Mouse (Mus musculus): ENCODE results near the gene Zmiz1.

The Zmiz1 gene

DNA sequence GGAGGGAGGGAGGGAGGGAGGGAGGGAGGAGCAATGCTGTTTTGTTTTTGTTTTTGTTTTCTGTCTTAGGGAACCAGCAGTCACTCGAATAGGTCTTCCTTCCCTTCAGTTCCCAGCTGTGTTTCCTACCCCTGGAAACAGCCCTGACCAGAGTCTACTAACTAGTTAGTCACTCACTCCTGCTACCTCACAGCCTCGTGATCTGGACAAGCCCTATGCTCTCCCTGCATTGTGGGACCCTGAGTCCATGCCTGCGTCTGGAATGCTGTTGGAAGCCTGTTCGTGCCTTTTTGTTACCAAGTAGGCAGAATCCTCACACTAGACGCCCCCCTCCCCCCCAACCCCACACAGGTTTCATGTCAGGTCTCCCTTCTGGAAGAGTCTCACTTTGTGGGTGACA is 15.0 kb downstream of the Zmiz1 start:
- no peak for DNase-seq

GRCm38 (mm10) chr14:25474732-25475131 is 15.7 kb downstream of the Zmiz1 start:
- peak in 1 of 2 experiments; percentile 23 for DNase-seq

DNA sequence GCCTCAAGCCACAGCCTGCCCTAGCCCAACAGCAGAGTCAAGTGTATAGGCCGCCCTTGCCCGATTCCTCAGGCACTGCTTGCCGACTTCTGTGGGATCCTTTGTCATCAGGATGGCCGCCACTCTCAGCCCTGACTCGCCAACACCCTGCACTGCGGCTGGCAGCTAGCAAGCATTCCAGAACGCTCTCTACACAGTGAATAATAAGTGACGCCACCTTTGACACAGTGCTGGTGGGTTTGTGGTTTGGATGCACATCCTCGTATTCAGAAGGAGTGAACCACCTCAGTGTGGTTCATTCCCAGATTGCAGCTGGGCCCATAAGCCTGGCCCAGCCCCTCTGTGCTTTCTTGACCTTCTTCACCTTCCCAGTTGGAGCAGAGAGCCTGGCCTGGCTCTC is 17.1 kb downstream of the Zmiz1 start:
- peak in 1 of 2 experiments; percentile 33 for DNase-seq

GRCm38 (mm10) chr14:25476453-25476852 is 17.5 kb downstream of the Zmiz1 start:
- peak; percentile 70 to 83 for DNase-seq

DNA sequence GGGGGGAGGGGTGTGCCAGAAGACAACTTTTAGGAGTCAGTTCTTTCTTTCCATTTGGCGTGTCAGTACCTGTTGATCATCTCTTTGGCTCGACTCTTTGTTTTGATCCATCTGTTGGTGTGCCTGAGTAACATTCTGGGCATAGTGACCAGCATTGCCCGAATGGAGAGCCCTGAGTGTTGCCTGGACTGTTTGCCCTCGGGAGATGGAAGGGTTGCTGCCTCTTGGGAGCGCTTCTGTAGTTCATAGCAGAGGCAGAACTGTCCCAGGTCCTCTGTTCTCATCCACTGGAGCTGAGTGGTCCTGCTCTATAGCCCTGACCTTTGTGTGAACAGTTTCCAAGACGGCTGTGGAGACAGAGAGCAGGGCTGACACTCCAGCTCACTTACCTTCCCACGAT is 18.3 kb downstream of the Zmiz1 start:
- no peak for DNase-seq

DNA sequence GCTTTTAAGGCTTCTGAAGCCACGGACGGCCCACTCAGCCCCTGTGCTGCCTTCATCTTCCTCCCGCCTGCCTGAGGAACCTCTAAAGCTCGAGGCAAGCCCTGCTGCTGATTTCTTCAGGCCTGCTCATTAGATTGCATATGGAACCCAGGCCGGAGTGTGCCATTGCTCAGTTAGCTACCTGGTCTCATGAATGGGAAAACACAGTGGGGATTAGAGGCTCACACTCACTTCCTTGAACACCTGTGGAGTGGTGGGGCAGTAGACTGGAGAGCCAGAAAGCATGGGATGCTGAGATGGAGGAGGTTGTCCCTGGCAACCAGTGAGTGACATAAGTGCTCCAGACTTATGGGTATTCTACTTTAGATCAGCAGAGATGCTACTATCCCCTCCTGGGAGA is 19.3 kb downstream of the Zmiz1 start:
- peak in 1 of 2 experiments; percentile 21 for DNase-seq

- DNase-seq: peak; percentile 82 to 88
Observed at GRCm38 (mm10) chr14:25478755-25479154, 19.8 kb downstream of the Zmiz1 start.

GRCm38 (mm10) chr14:25479841-25480252 is 20.9 kb downstream of the Zmiz1 start:
- DNase-seq: peak; percentile 39 to 40

GRCm38 (mm10) chr14:25480443-25480842 is 21.5 kb downstream of the Zmiz1 start:
- DNase-seq: no peak

DNA sequence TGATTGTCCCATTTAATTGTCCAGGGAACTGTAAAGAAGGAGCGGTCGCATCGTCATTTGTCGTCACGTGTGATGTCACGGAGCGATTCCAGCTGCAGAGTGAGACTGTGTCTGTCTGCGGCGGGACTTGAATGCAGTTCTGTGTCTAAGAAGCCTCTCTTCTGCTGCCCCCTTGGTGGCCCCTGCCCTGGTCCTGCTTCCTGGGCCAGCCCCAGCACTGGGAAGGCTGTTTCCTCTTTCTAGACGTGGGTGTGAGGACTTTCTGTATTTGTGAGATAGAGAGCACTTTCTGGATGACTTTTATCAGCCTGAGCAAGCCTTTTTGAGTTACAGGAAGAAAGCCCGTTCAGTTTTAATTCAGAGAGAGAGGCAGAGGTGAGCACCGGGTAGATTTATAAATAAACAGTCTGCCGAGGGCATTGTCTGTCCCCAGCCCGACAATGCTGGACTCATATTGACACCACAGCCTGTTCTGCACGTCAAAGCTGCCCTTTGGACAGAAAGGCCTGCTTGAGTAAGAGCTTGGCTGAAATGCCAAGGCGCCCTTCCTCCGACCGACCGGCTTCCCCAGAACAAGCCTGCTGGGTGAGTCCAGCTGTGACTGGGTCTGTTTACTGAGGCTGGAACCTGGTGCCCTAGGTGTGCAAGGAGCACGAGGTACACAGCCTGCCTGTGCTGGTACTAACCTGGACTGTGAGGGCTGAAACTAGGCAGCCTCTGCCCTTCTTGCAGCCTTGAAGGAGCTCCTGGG is 22.1 kb downstream of the Zmiz1 start:
- peak; percentile 38 to 42 for DNase-seq

DNA sequence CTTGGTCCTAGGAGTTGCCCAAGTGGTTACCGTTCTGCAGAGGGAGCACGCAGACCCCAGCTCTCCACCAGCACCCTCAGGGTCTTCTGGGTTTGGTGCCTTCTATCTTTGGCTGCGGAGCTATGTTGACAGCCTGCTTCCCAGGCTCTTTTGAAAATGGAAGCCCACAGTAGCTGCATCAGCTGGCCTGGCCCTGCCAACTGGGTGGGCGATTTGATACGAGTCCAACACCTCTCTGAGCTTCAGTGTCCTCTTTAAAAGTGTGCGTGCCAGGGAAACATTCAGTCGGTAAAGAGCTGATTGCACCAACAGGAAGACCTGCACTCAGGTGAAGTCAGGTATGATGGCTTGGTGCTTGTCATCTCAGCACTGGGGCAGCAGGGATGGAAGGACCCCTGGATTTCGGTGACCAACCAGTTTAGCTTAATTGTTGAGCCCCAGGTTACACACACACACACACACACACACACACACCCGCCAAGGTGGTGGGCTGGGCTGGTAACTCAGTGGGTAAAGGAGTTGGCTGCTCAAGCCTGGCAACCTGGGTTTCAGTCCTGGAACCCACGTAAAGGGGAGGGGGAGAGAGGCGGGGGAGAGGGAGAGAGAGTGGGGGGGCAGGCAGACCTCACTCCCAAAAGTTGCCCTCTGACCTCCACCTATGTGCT is 22.8 kb downstream of the Zmiz1 start:
- DNase-seq: peak; percentile 54 to 58

DNA sequence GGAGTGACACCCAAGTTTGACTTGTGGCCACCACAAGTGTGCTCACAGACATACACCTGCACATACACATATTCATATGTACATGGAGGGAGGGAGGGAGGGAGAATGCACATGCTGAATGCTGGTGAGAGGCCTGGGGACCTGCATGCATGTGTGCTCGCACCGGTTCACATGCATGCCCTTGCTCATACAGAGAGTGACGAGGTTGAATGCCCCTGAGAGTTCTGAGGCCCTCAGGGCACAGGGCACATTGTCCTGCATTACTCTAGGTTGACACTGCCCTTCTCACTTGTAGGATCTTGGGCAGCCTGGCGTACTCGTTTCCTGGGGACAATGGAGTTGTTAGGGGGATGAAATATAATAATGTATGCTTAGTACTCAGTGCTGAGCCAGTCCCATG is 23.4 kb downstream of the Zmiz1 start:
- DNase-seq: no peak

DNA sequence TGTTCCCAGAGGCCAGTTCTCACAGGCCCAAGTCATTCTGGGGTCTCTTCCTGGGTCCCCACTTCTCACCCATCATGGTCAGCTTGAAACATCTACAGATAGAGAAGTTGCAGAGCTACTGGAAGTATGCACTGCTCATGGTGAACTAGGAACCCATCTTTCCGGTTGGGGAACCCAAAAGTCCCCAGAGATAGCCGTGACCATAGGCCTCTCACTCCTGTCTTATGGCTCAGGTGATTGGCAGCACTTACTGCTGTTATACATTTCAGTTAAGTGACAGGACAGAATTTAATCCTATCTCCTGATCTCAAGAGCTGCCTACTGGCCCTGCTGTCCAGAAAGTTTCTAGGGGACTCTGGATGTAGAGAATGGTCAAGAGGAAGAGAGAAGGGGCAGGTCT is 24.3 kb downstream of the Zmiz1 start:
- no peak for DNase-seq

DNA sequence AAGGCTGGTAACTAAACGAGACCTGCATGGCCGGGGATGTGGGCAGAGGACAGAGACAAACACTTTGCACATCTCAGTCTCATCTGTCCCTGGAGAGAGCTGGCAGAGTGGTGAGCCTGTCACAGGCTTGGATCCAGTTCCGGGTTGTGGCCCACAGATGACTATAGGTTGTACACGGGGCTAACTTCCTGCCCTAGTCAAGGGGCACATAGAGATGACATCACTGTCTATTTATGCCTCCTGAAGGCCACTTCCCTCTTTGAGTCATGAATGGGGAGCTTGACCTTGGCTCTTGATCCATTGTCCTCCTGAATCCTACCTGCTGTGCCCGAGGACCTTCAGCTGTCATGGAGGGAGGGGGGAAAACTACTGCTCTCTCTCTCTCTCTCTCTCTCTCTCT is 25.1 kb downstream of the Zmiz1 start:
- DNase-seq: no peak

GRCm38 (mm10) chr14:25486220-25486619 is 27.2 kb downstream of the Zmiz1 start:
- no peak for DNase-seq

- peak in 1 of 2 experiments; percentile 26 for DNase-seq
Observed at GRCm38 (mm10) chr14:25486742-25487469, 27.9 kb downstream of the Zmiz1 start.

DNA sequence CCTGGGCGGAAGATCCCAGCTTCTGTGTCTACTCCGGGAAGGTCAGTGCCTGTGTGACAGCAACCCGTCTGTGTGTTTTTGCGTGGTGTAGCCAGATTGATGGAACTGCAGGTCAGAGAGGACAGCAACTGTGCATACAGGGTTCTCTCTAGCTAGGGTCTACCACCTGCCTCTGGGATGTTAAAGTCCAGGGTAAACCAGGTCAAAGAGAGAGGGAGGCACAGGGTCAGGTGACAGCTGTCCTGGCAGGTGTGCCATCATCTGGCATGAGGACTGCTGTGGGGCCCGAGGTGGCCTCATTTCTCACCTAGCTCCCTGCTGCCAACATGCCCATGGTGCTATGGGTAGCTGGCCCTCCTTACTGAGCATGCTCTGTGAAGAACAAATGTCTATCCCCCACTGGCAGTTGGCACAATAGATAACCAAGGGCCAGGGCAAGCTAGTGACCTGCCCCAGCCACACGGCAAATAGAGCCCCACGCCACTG is 28.5 kb downstream of the Zmiz1 start:
- DNase-seq: peak in 1 of 2 experiments; percentile 36

DNA sequence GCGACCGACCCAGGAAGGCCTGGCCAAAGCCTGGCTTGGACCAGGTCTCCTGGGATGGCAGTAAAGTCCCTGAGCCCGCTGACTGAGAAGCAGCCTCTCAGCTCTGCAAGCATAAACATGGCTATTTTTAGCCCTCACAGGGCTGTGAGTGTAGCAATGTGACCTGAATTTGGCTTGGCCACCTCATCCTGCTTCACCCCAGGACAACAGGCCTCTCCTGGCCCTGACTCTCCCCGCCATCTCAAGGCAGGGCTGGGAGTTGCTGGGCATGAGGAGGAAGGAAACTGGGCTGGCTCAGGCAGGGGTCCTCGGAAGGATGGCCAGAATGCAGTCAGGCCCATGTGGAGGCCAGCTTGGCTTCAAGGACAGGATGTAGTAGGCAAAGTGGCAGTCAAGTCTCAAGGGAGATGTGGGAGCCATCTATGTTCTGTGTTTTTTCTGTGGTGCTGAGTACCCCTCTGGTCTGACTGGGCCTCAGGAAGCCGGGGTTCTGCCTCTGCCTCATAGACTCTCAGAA is 29.2 kb downstream of the Zmiz1 start:
- DNase-seq: peak; percentile 63 to 69

GRCm38 (mm10) chr14:25489336-25490078 is 30.5 kb downstream of the Zmiz1 start:
- DNase-seq: peak; percentile 79 to 85

DNA sequence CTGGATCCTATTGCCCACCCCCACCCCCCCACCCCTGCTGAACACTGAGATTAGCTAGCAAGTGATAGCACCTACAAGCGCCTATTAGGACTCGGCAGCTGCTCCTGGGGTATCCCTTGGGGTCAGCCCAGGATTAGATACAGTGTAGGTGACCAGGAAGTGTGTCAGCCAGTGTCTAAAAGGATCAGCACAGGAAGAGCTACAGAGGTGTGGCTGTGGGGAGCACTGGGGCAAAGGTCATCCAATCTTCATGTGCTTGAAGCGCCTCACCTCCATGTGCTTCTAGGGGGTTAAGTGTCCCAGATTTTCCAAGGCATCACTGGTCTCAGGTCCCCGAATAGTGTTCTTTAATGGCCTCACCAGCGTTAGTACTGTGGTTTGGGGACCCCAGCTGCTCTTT is 33.0 kb downstream of the Zmiz1 start:
- no peak for DNase-seq

DNA sequence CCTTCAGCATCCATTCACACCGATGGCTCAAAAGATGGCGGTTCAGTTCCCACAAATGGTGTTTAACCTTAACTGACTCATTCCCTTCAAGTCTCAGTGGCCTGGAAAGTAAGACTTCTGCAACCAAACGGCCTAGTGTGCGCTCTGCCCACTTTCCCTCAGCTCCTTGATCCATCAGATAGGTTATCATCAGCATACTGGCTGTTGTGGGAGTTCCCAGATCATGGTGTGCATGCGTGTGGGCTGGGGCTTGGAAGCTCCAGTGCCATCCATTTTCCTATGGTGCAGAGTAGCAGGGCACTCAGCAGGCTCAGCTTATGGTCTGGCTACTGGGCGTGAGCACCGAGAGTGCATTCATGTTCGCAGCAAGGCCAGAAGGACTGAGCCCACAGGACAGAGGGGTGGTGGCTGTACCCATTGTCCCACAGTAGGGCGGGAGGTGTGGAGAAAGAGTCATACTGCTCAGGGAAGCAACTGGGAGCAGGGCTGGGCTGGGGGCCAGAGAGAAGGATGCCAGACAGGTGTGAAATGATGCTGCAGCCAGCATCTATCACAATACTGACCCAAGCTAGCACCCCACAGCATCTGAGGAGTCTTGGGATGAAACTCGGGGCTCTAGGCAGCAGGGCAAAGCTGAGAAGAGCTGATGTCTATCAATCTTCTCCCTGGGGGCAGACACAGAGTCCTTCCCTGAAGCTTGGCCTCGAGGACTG is 33.7 kb downstream of the Zmiz1 start:
- DNase-seq: peak in 1 of 2 experiments; percentile 63
